Mouse (Mus musculus): ENCODE measurements around the gene Cyfip2.

The Cyfip2 gene

GRCm38 (mm10) chr11:46241985-46242384 lies 70.7 kb downstream of the Cyfip2 start:
- no peak for TF ChIP-seq GATA4 (IDR thresholded peaks at IDR 0.05; ENCODE audit: insufficient replicate concordance, low read length)

GRCm38 (mm10) chr11:46241150-46241673 lies 71.4 kb downstream of the Cyfip2 start:
- no peak for TF ChIP-seq GATA4 (IDR thresholded peaks at IDR 0.05; ENCODE audit: insufficient replicate concordance, low read length)

DNA sequence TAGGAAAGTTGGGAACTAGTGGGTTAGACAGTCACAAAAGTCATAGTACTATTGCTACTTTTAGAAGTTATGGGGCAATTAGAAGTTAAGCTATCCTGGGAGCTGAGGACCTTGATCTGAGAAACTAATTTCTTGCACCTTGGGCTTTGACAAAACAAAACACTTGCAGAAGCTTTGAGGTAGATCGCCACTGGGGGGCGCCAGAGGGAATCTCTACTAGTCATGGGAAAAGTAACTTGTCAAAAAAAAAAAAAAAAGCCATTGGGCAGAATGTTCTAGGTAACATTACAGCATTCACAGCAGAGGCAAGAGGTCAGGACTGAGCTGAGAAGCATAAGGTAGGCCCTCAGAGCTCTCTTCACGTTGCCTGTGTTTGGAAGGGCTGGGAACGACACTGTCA lies 75.7 kb downstream of the Cyfip2 start:
- no peak for TF ChIP-seq GATA4 (IDR thresholded peaks at IDR 0.05; ENCODE audit: insufficient replicate concordance, low read length)

DNA sequence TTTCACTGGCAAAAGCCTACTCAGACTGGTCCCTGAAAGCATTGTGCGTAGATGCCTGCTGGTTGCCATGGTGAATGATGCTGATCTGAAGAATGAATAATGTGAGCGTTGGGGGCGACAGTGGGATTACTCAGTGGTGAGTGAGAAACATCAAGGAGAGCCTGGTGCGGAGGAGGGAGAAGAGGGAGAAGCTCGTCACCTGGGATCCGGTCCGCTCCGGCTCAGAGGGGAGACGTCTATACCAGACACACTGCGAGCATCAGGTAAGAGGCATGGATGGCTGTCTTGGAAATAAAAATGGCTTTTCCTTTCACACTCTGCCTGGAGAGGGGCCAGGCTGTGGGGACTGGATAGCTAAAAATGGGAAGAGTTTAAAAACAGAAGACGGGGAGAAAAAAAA lies 77.3 kb downstream of the Cyfip2 start, which contains the start of gene Fndc9:
Fndc9 (plus strand) TSS at position 198 of the 400 bp plus-strand sequence.
- TF ChIP-seq GATA4 (IDR thresholded peaks at IDR 0.05; ENCODE audit: insufficient replicate concordance, low read length): no peak

DNA sequence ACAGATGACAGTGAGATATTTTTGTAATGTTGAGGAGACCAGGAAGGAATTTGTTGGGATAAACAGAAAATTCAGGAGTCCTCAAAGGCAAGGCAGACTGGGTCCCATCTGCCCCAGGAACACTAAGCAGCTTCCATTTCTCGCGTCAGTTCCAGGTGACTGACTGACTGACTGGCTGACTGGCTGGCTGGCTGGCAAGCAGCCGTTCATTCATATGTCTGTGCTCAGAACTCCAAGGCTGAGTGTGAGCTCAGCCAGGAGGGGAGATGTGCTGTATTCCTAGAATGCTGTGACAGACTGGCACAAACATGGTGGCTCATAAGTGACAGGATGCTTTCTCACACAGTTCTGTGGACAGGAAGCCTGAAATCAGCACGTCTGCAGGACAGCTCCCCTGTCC lies 78.7 kb downstream of the Cyfip2 start:
- TF ChIP-seq GATA4 (IDR thresholded peaks at IDR 0.05; ENCODE audit: insufficient replicate concordance, low read length): no peak

DNA sequence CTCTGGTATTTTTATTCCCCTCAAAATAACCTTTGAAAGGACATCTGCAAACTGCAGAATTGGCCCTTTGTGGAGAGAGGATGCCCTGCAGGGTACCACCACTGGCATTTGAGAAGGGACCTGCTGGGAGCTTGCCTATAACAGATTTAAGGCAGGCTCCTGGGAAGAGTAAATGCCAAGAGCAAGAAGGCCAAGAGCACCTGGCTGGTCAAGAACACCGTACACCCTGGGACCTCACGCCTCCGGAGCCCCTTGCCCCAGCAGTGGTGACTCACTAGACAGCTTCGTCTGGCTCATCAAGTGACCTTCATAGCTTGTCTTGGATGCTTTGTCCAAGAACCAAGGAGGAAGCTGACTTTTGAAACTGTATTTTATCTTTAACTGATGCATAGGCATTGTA lies 79.9 kb downstream of the Cyfip2 start:
- no peak for TF ChIP-seq GATA4 (IDR thresholded peaks at IDR 0.05; ENCODE audit: insufficient replicate concordance, low read length)

DNA sequence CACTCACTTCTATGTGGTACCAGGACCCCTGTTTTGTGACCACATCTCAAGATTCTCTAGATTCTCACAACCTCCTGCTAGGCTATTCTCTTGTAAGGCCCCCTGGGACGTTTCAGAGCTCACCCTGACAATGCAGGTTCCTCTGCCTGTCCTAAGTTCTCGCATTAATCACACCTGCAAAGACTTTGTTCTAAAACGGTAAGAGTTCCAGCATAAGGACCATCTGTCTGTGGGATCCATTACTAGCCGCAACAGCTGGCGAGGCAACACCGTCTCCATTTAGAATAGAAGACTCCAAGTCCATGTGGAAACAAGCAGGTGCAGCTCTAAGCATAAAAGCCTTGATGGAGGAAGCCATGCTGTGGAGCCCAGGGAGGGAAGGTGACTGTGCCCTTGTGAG lies 82.5 kb downstream of the Cyfip2 start:
- TF ChIP-seq GATA4 (IDR thresholded peaks at IDR 0.05; ENCODE audit: insufficient replicate concordance, low read length): no peak

DNA sequence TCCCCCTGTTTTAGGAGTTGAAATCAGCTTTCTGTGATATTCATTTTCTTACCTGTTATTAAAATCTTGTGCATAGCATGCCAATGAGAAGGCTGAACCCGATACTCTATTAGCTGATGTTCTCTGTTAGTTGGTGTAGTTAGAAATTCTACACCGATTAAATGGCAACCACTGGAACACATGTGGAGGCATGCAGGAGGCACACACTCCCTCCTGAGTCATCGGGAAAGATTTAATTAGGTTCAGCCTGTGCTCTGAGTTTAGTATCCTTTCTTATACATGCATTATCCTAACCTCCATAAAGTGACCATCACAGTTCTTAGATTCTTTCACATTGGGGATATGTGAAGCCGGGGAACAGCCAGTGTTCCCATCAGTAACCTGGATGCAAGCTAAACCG lies 87.3 kb downstream of the Cyfip2 start:
- no peak for TF ChIP-seq GATA4 (IDR thresholded peaks at IDR 0.05; ENCODE audit: insufficient replicate concordance, low read length)

DNA sequence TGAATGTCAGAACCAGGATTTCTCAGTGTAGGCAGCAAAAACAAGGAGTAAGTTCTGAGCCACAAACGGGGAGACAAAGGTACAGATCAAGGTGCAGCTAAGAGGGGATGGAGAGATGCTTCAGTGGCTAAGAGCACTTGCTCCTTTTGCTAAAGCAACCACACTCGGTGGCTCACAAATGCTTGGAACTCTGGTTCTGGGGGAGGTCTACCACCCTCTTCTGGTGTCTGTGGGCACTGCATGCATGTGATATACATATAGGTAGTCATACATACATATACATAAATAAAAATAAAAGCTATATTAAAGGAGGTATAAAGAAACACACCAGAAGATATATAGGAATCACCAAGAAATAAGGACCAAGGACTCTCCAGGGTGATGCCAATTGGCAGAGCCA lies 89.1 kb downstream of the Cyfip2 start:
- TF ChIP-seq GATA4 (IDR thresholded peaks at IDR 0.05; ENCODE audit: insufficient replicate concordance, low read length): no peak

GRCm38 (mm10) chr11:46220211-46220610 lies 92.4 kb downstream of the Cyfip2 start:
- TF ChIP-seq GATA4 (IDR thresholded peaks at IDR 0.05; ENCODE audit: insufficient replicate concordance, low read length): no peak

DNA sequence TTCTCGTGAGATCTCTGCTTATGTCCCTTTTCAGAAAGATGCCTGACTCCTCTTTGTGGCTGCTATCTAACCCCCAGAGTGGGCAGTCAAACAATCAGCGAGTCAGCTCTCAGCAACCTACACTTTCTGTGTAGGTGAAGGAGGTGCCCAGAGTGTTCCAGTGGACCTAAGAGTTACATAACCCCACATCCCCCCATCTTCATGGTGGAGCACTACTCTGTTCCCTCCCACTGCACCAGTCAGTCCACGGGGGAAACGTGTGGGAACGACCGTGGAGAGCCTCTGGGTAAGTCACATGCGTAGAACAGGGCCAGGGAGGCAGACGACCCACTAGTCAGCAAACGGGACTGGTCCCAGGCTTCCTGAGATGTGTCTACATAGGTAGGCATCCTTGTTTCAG lies 93.3 kb downstream of the Cyfip2 start:
- no peak for TF ChIP-seq GATA4 (IDR thresholded peaks at IDR 0.05; ENCODE audit: insufficient replicate concordance, low read length)

- TF ChIP-seq GATA4 (IDR thresholded peaks at IDR 0.05; ENCODE audit: insufficient replicate concordance, low read length): no peak
Measured at GRCm38 (mm10) chr11:46218584-46218983, 94.1 kb downstream of the Cyfip2 start.

GRCm38 (mm10) chr11:46217686-46218085 lies 95.0 kb downstream of the Cyfip2 start:
- TF ChIP-seq GATA4 (IDR thresholded peaks at IDR 0.05; ENCODE audit: insufficient replicate concordance, low read length): no peak

- no peak for TF ChIP-seq GATA4 (IDR thresholded peaks at IDR 0.05; ENCODE audit: insufficient replicate concordance, low read length)
Measured at GRCm38 (mm10) chr11:46216669-46217068, 96.0 kb downstream of the Cyfip2 start.

DNA sequence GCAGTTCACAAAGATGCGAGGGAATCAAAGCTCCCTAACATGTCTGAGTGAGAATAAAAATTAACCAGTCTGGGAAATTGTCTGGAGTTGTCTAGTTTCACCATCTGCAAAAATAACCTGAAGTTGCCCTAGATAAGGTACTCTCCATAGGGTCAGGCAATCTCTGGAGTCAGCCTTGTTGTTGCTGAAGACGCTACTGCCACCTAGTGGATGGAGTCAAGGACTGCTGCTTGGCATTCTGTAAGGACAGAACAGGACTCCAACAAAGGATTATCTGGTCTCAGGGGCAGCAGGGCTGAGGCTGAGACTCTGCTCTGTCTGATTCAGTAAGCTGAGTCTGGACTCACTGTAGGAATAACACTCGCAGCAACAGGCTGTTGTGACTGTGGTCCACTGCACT lies 97.3 kb downstream of the Cyfip2 start:
- TF ChIP-seq GATA4 (IDR thresholded peaks at IDR 0.05; ENCODE audit: insufficient replicate concordance, low read length): no peak

- TF ChIP-seq GATA4 (IDR thresholded peaks at IDR 0.05; ENCODE audit: insufficient replicate concordance, low read length): no peak
Measured at GRCm38 (mm10) chr11:46214368-46215230, 98.1 kb downstream of the Cyfip2 start.

DNA sequence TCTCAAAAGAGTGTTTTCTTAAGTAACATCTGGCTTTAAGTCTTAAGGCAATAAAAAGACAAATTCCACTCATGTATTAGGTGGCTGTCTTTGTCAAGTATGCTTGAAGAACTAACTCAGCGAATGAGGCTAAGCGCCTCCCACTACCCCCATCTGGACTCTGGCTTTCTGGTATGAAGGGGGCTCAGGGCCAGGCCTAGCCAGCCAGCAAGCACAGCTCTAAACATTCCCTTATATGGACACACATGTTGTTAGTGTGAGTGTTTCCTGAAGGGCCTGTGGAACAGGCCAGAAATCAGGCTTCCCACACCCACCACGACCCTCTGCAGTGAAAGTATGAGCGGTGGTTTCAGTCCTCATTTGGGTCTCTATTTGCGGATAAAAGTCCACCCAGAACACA lies 98.8 kb downstream of the Cyfip2 start:
- TF ChIP-seq GATA4 (IDR thresholded peaks at IDR 0.05; ENCODE audit: insufficient replicate concordance, low read length): no peak

Measured in liver, adult (tissue).